Mouse (Mus musculus): ENCODE measurements around the gene Bcl2.

Bcl2 gene

GRCm38 (mm10) chr1:106616955-106617354, 97.1 kb downstream of the Bcl2 start:
- no peak for DNase-seq

- DNase-seq: no peak
These were observed 100.7 kb downstream of the Bcl2 start for GRCm38 (mm10) chr1:106613371-106613770.

- DNase-seq: no peak
These were observed 101.7 kb downstream of the Bcl2 start for GRCm38 (mm10) chr1:106612166-106613031.

- no peak for DNase-seq
These were observed 102.8 kb downstream of the Bcl2 start for GRCm38 (mm10) chr1:106611246-106611645.

- DNase-seq: no peak
These were observed 105.8 kb downstream of the Bcl2 start for GRCm38 (mm10) chr1:106608098-106608778.

GRCm38 (mm10) chr1:106606951-106607350, 107.1 kb downstream of the Bcl2 start:
- DNase-seq: no peak

- no peak for DNase-seq
These were observed 110.7 kb downstream of the Bcl2 start for GRCm38 (mm10) chr1:106603406-106603805.

GRCm38 (mm10) chr1:106602941-106603340, 111.1 kb downstream of the Bcl2 start:
- DNase-seq: peak; percentile 53

- no peak for DNase-seq
These were observed 111.5 kb downstream of the Bcl2 start for GRCm38 (mm10) chr1:106602536-106602935.

GRCm38 (mm10) chr1:106601247-106601646, 112.8 kb downstream of the Bcl2 start:
- DNase-seq: no peak

GRCm38 (mm10) chr1:106600841-106601240, 113.2 kb downstream of the Bcl2 start:
- DNase-seq: no peak

GRCm38 (mm10) chr1:106598292-106598583, 115.8 kb downstream of the Bcl2 start:
- no peak for DNase-seq

- DNase-seq: no peak
These were observed 116.3 kb downstream of the Bcl2 start for GRCm38 (mm10) chr1:106597575-106598291.

- no peak for DNase-seq
These were observed 117.7 kb downstream of the Bcl2 start for GRCm38 (mm10) chr1:106596380-106596779.

GRCm38 (mm10) chr1:106595286-106595885, 118.7 kb downstream of the Bcl2 start:
- DNase-seq: no peak

GRCm38 (mm10) chr1:106591180-106591774, 122.8 kb downstream of the Bcl2 start:
- no peak for DNase-seq

- no peak for DNase-seq
These were observed 124.9 kb downstream of the Bcl2 start for GRCm38 (mm10) chr1:106589141-106589540.

- DNase-seq: no peak
These were observed 126.1 kb downstream of the Bcl2 start for GRCm38 (mm10) chr1:106587866-106588470.

GRCm38 (mm10) chr1:106586761-106587160, 127.3 kb downstream of the Bcl2 start:
- DNase-seq: no peak

GRCm38 (mm10) chr1:106585349-106585748, 128.7 kb downstream of the Bcl2 start:
- DNase-seq: no peak

- peak; percentile 13 for DNase-seq
These were observed 129.2 kb downstream of the Bcl2 start for GRCm38 (mm10) chr1:106584824-106585223.

GRCm38 (mm10) chr1:106584273-106584672, 129.8 kb downstream of the Bcl2 start:
- no peak for DNase-seq
